Mouse (Mus musculus) hindbrain, embryonic 11.5 days (tissue): ENCODE measurements around the gene Isl2. TPM values are rescaled to one million over a fixed set of nuclear protein-coding genes. Genes with fewer than 3 reads are reported as not detected.

Experiments used
- ATAC-seq: fragments of 200-750 bp; cut with Nextera tagmentation; 2 replicates; pipeline ENCODE4 v1.8.0; 2017; ENCODE audit warnings: mild to moderate bottlenecking, moderate TSS enrichment, moderate library complexity; ENCODE audit not compliant: low FRiP score
- DNase-seq: peaks from one replicate; pipeline ENCODE4 v3.0.0-alpha.2; 2015; ENCODE audit warnings: low spot score
- H3K27ac ChIP-seq: fragments of 300-500 bp; sonication (generic); 2 replicates; pipeline ENCODE4 v1.5.1; 2014; ENCODE audit warnings: mild to moderate bottlenecking, low read depth, low read length
- H3K27me3 ChIP-seq: fragments of 300-500 bp; sonication (generic); 2 replicates; pipeline ENCODE4 v1.6.1; 2014; ENCODE audit warnings: mild to moderate bottlenecking, low read length, moderate library complexity, mixed read lengths; ENCODE audit not compliant: control insufficient read depth, insufficient read depth
- H3K36me3 ChIP-seq: fragments of 300-500 bp; sonication (generic); 2 replicates; pipeline ENCODE4 v1.6.1; 2014; ENCODE audit warnings: mild to moderate bottlenecking, low read length, moderate library complexity, mixed read lengths; ENCODE audit not compliant: control insufficient read depth, insufficient read depth
- H3K4me1 ChIP-seq: fragments of 300-500 bp; sonication (generic); replicated peaks from 2 replicates; pipeline ENCODE4 v1.6.1; 2014; ENCODE audit warnings: low read length, mixed read lengths; ENCODE audit not compliant: control insufficient read depth, insufficient read depth
- H3K4me2 ChIP-seq: fragments of 300-500 bp; sonication (generic); replicated peaks from 2 replicates; pipeline ENCODE4 v1.6.1; 2014; ENCODE audit warnings: mild to moderate bottlenecking, low read depth, low read length
- H3K4me3 ChIP-seq: fragments of 300-500 bp; sonication (generic); 2 replicates; pipeline ENCODE4 v1.5.1; 2014; ENCODE audit warnings: low read depth, low read length
- H3K9ac ChIP-seq: fragments of 300-500 bp; sonication (generic); 2 replicates; pipeline ENCODE4 v1.6.1; 2014; ENCODE audit warnings: low read depth, low read length
- H3K9me3 ChIP-seq: fragments of 300-500 bp; sonication (generic); 2 replicates; pipeline ENCODE4 v1.6.1; 2016; ENCODE audit warnings: low read length; ENCODE audit not compliant: control insufficient read depth
- WGBS: fragments of 180-500 bp; shearing (Covaris S2); extraction: QIAGEN DNeasy Blood & Tissue Kit; methylation state at CpG from one replicate; pipeline ENCODE4 v1.1.7; 2014; 5-methylcytosine and 5-hydroxymethylcytosine counted together
- polyA plus RNA-seq: library from polyadenylated mRNA; unstranded; fragments of >200 nt; fragmentation: Nextera tagmentation; extraction: Ambion mirVana; gene quantifications from 2 replicates; pipeline ENCODE4 v1.2.1, GENCODE M21; 2014

Isl2 gene
- 15.3 and 23.5 TPM in 2 replicates for polyA plus RNA-seq

DNA sequence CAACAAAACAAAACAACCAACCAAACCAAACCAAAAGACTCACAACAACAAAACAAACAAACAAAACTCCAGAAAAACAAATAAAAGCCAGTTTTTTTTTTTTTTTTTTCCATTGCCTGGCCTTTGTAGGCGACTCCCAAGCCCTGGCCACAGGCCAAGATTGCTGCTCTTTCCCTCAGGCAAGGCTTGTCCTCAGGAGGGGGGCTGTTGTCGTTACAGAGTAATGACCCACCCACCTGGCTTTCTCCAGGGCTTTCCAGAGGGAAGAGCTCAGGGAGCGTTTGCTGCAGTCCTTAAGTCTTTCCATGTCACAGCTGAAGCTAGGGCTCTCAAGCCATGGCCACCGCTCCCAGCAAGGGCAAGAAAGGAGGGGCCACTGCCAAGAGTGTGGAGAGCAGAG is at the start of gene Isl2:
Gene Isl2 (plus strand): TSS at position 296 of the 400 bp plus-strand sequence.
- Histone ChIP-seq H3K27me3 (peaks cover 60% of the 10 kb centered on the region), H3K9ac (no peak within 1 kb of the TSS), H3K9me3 (no peaks in the 10 kb centered on the region), H3K4me2 (no peak within 1 kb of the TSS), H3K4me3 (no peak within 1 kb of the TSS), H3K27ac (no peak within 1 kb of the TSS), H3K4me1 (peaks cover 5% of the 10 kb centered on the region; the same call in 1 of the 2 replicates), H3K36me3 (no peaks in the 10 kb centered on the region)
- DNase-seq (no peak), ATAC-seq (no peak)
- 8% methylated on average over 4 of the region's 4 CpGs for WGBS

DNA sequence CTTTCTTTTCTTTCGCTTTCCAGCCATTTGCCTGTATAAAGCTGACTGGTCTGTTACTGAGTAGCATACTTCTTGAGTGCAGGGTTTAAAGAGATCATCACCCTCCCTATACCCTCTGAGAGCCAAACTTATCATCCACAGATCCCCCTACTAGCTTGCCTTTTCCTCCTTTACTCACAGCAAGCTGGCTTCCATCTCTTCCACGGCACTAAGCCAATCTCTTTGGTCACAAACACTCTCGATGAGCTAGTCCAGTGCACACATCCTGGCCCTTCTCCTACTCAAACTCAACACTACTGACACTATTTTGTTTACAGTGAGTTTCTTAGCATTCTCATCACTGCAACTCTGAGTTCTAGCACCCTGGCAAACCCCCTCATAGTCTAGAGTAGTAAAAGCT is 30.6 kb upstream of the Isl2 start:
- Histone ChIP-seq H3K9ac (no peak overlapping the region), H3K36me3 (no peaks in the 10 kb centered on the region), H3K4me2 (no peak overlapping the region), H3K4me1 (no peaks in the 10 kb centered on the region), H3K9me3 (no peaks in the 10 kb centered on the region), H3K27ac (no peak overlapping the region), H3K27me3 (0 out of 2 replicates have a peak, but pooled peaks cover 2% of the 10 kb centered on the region), H3K4me3 (no peak overlapping the region)
- DNase-seq (no peak), ATAC-seq (no peak)
- WGBS: 87% methylated on average over 3 of the region's 3 CpGs

DNA sequence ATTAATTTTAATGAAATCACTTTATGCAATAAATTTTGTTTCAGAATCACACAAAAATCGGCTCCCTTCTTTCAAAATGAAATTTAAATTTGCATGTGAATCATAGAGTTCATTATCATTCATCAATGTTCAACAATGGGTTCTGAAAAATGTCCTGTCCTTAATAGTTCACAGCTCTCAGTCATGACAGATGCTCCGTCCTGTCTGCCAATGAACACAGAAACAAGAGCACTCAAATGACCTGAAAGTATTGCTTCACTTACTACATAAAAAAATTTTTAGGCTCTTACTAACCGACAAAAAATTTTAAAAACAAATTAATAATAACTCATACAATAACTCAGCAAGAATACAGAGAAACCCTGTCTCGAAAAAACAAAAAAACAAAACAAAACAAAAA is 29.8 kb upstream of the Isl2 start:
- no peaks in the 10 kb centered on the region for H3K4me1 ChIP-seq
- no peaks in the 10 kb centered on the region for H3K9me3 ChIP-seq
- no peak overlapping the region for H3K4me2 ChIP-seq
- no peak overlapping the region for H3K27ac ChIP-seq
- no peaks in the 10 kb centered on the region for H3K36me3 ChIP-seq
- ATAC-seq (no peak), DNase-seq (no peak)
- WGBS: 57% methylated on average over 4 of the region's 4 CpGs
- no peak overlapping the region for H3K4me3 ChIP-seq
- H3K27me3 ChIP-seq: 0 out of 2 replicates have a peak, but pooled peaks cover 2% of the 10 kb centered on the region
- H3K9ac ChIP-seq: no peak overlapping the region

DNA sequence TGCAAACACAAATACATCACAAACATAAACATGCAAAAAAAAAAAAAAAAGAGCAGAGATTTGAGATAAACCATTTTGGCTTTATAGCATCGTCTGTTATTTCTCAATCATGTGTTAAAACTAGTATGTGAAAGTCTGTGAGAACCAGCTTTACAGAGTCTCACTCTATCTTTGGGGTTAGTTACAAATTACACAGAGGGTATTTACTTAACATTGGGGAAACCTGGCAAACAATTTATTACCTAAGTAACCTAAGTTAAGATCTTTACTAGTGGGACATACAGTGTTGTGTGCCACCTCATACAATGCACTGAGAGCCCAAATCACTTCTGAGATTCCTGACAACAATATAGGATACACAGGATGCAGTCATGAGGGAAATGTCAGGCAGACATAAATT is 28.7 kb upstream of the Isl2 start:
- ATAC-seq (no peak), DNase-seq (no peak)
- Histone ChIP-seq H3K27ac (no peak overlapping the region), H3K4me1 (no peaks in the 10 kb centered on the region), H3K9me3 (no peaks in the 10 kb centered on the region), H3K36me3 (no peaks in the 10 kb centered on the region), H3K4me3 (no peak overlapping the region), H3K4me2 (no peak overlapping the region), H3K27me3 (0 out of 2 replicates have a peak, but pooled peaks cover 2% of the 10 kb centered on the region), H3K9ac (no peak overlapping the region)
- WGBS: 88% methylated on average over 1 of the region's 1 CpGs

- Histone ChIP-seq H3K4me3 (0 out of 2 replicates have a peak overlapping the region, but pooled peaks have one; percentile 77), H3K9ac (no peak overlapping the region), H3K27ac (no peak overlapping the region)
Measured at GRCm38 (mm10) chr9:55510651-55511235, 27.7 kb upstream of the Isl2 start.

DNA sequence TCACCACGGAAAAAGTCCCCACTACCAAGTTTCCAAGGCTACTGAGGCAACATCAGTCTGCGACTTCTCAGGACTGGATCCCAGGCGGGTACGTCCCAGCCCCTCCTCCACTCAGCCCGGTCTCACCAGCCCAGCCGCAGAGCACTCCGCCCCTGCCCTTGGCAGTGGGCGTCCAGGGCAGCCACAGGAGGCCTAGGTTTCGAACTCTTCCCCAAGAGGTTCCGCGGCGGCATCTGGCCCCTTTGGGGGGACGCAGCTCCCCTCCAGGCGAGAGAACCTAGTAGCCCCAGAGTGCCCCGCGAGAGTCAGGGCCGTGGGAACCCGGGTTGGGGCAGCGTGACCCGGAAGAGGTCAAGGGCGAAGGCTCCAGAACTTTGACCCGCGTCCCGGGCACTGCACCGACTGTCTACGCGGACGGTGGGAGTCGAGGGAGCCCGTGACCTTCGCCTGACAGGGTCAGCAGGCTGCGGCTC is 26.9 kb upstream of the Isl2 start:
- Histone ChIP-seq H3K36me3 (no peaks in the 10 kb centered on the region), H3K27ac (peak overlapping the region; percentile 74), H3K4me2 (peak overlapping the region; percentile 89), H3K4me1 (no peaks in the 10 kb centered on the region), H3K27me3 (0 out of 2 replicates have a peak, but pooled peaks cover 2% of the 10 kb centered on the region), H3K9me3 (no peaks in the 10 kb centered on the region), H3K4me3 (peak overlapping the region; percentile 77), H3K9ac (peak overlapping the region; percentile 86)
- under 1% methylated on average over 27 of the region's 32 CpGs for WGBS
- ATAC-seq: peak; percentile 82
- peak; percentile 66 for DNase-seq

More at GRCm38 (mm10) chr9:55510651-55511235, 27.7 kb upstream of the Isl2 start:
- Histone ChIP-seq H3K27me3 (0 out of 2 replicates have a peak, but pooled peaks cover 2% of the 10 kb centered on the region), H3K4me1 (no peaks in the 10 kb centered on the region), H3K36me3 (no peaks in the 10 kb centered on the region), H3K9me3 (no peaks in the 10 kb centered on the region), H3K4me2 (no peak overlapping the region)
- WGBS: 81% methylated on average over 10 of the region's 10 CpGs
- no peak for ATAC-seq
- DNase-seq: peak; percentile 6

GRCm38 (mm10) chr9:55512027-55512543 is 26.4 kb upstream of the Isl2 start, which contains the start of gene Etfa:
Gene Etfa (minus strand): TSS chr9:55512243.
- Histone ChIP-seq H3K4me1 (no peaks in the 10 kb centered on the region), H3K27ac (peak within 1 kb of the TSS; percentile 74), H3K9me3 (no peaks in the 10 kb centered on the region), H3K9ac (peak within 1 kb of the TSS; percentile 86), H3K27me3 (0 out of 2 replicates have a peak, but pooled peaks cover 2% of the 10 kb centered on the region), H3K36me3 (no peaks in the 10 kb centered on the region), H3K4me3 (peak within 1 kb of the TSS; percentile 77), H3K4me2 (peak within 1 kb of the TSS; percentile 89)
- under 1% methylated on average over 44 of the region's 47 CpGs for WGBS
- ATAC-seq: peak; percentile 99
- peak; percentile 94 for DNase-seq

GRCm38 (mm10) chr9:55525716-55526115 is 12.8 kb upstream of the Isl2 start:
- Histone ChIP-seq H3K36me3 (no peaks in the 10 kb centered on the region), H3K4me3 (no peak overlapping the region), H3K4me2 (no peak overlapping the region), H3K4me1 (no peaks in the 10 kb centered on the region), H3K9me3 (no peaks in the 10 kb centered on the region), H3K27me3 (no peaks in the 10 kb centered on the region), H3K27ac (no peak overlapping the region), H3K9ac (no peak overlapping the region)
- ATAC-seq: no peak
- 34% methylated on average over 4 of the region's 4 CpGs for WGBS
- DNase-seq: no peak

DNA sequence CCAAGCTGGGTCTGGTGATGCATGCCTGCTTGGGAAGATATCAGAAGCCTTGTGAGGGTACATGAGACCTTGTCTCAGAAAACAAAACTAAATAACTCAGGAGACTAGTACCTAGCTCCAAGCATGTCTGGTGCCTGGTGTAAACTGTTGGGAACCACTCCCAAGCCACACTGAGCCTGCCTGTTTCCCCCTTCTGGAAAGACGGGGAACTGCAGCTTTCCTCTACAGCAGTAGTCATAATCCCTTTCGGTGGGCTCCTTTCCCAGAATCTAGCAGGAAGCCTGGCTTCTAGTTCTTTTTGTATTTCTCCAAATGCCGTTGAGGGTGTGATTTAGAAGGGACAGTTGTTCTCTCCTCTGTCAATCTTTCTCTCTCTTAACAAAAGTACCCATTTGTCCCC is 2.6 kb upstream of the Isl2 start:
- DNase-seq (peak; percentile 78), ATAC-seq (no peak)
- 26% methylated on average over 3 of the region's 3 CpGs for WGBS
- peaks cover 42% of the 10 kb centered on the region for H3K27me3 ChIP-seq
- no peak overlapping the region for H3K4me2 ChIP-seq
- no peak overlapping the region for H3K27ac ChIP-seq
- H3K4me3 ChIP-seq: no peak overlapping the region
- no peaks in the 10 kb centered on the region for H3K36me3 ChIP-seq
- no peaks in the 10 kb centered on the region for H3K9me3 ChIP-seq
- no peak overlapping the region for H3K9ac ChIP-seq
- H3K4me1 ChIP-seq: no peaks in the 10 kb centered on the region
